Mouse (Mus musculus): ENCODE measurements at regions not wholly inside any gene's neighbourhood (a gene's known extent, or its start where the extent isn't known, plus 50 kb on each side); places are given as distances from the start of the nearest gene placed in this dataset.
A peak's percentile ranks its signal among the peaks of the same experiment; 100 is the strongest.
"Not testable (repeated sequence)": the region's sequence is repeated elsewhere in the genome, so short reads cannot be mapped to it uniquely, and the experiment has no call there.

GRCm38 (mm10) chr10:53482919-53483318, 103.2 kb upstream of the Cep85l start:
- no peak for DNase-seq (ENCODE audit: low spot score in 2 of 2)

- no peak for DNase-seq (ENCODE audit: low spot score in 2 of 2)
Observed at GRCm38 (mm10) chr10:53470200-53470599, 90.5 kb upstream of the Cep85l start.

- DNase-seq (ENCODE audit: low spot score in 2 of 2): peak in 1 of 2 experiments; percentile 42
Observed at GRCm38 (mm10) chr10:53469611-53470010, 89.9 kb upstream of the Cep85l start.

- DNase-seq (ENCODE audit: low spot score in 2 of 2): no peak
Observed at GRCm38 (mm10) chr10:53468293-53468545, 88.5 kb upstream of the Cep85l start.

- no peak for DNase-seq (ENCODE audit: low spot score in 2 of 2)
Observed at GRCm38 (mm10) chr10:53467472-53468292, 87.9 kb upstream of the Cep85l start.

GRCm38 (mm10) chr10:53466851-53467250, 87.1 kb upstream of the Cep85l start:
- DNase-seq (ENCODE audit: low spot score in 2 of 2): peak in 1 of 2 experiments; percentile 18

GRCm38 (mm10) chr10:53466261-53466660, 86.5 kb upstream of the Cep85l start:
- DNase-seq (ENCODE audit: low spot score in 2 of 2): no peak

GRCm38 (mm10) chr10:53464581-53464980, 84.8 kb upstream of the Cep85l start:
- no peak for DNase-seq (ENCODE audit: low spot score in 2 of 2)

- DNase-seq (ENCODE audit: low spot score in 2 of 2): no peak
Observed at GRCm38 (mm10) chr10:53464006-53464405, 84.3 kb upstream of the Cep85l start.

GRCm38 (mm10) chr10:53463471-53463870, 83.7 kb upstream of the Cep85l start:
- DNase-seq (ENCODE audit: low spot score in 2 of 2): no peak

- DNase-seq (ENCODE audit: low spot score in 2 of 2): peak in 1 of 2 experiments; percentile 25
Observed at GRCm38 (mm10) chr10:53462449-53463308, 82.9 kb upstream of the Cep85l start.

- no peak for DNase-seq (ENCODE audit: low spot score in 2 of 2)
Observed at GRCm38 (mm10) chr10:53461070-53461781, 81.5 kb upstream of the Cep85l start.

GRCm38 (mm10) chr10:53459706-53460105, 80.0 kb upstream of the Cep85l start:
- DNase-seq (ENCODE audit: low spot score in 2 of 2): not testable (repeated sequence)

- DNase-seq (ENCODE audit: low spot score in 2 of 2): no peak
Observed at GRCm38 (mm10) chr10:53456027-53456713, 76.4 kb upstream of the Cep85l start.

GRCm38 (mm10) chr10:53444789-53445188, 65.0 kb upstream of the Cep85l start:
- DNase-seq (ENCODE audit: low spot score in 2 of 2): no peak

- no peak for DNase-seq (ENCODE audit: low spot score in 2 of 2)
Observed at GRCm38 (mm10) chr10:53443443-53443842, 63.7 kb upstream of the Cep85l start.

GRCm38 (mm10) chr10:53442912-53443311, 63.2 kb upstream of the Cep85l start:
- DNase-seq (ENCODE audit: low spot score in 2 of 2): no peak

GRCm38 (mm10) chr10:53440251-53440650, 60.5 kb upstream of the Cep85l start:
- no peak for DNase-seq (ENCODE audit: low spot score in 2 of 2)

- DNase-seq (ENCODE audit: low spot score in 2 of 2): no peak
Observed at GRCm38 (mm10) chr10:53438388-53438787, 58.6 kb upstream of the Cep85l start.

- DNase-seq (ENCODE audit: low spot score in 2 of 2): no peak
Observed at GRCm38 (mm10) chr10:53437724-53438123, 58.0 kb upstream of the Cep85l start.

- DNase-seq (ENCODE audit: low spot score in 2 of 2): no peak
Observed at GRCm38 (mm10) chr10:53436023-53436475, 56.3 kb upstream of the Cep85l start.

Data from urinary bladder, postnatal 36 days (tissue).